Mouse (Mus musculus) kidney, postnatal 36 days (tissue): ENCODE measurements around the gene Usp15.
"Not testable (repeated sequence)": the region's sequence is repeated elsewhere in the genome, so short reads cannot be mapped to it uniquely, and the experiment has no call there.

Experiments
- DNase-seq, 2 experiments: peaks; one replicate each; pipeline ENCODE4 v3.0.0; 2021 to 2022; ENCODE audit warnings: mixed read lengths in 2 of 2

The Usp15 gene

GRCm38 (mm10) chr10:123196835-123197559, at the start of gene Usp15:
Gene Usp15 (minus strand): TSS chr10:123196995.
- DNase-seq: peak; percentile 93 to 98

GRCm38 (mm10) chr10:123229420-123229819, 32.6 kb upstream of the Usp15 start:
- no peak for DNase-seq

GRCm38 (mm10) chr10:123222785-123223184, 26.0 kb upstream of the Usp15 start:
- no peak for DNase-seq

- no peak for DNase-seq
These were observed 12.7 kb upstream of the Usp15 start for GRCm38 (mm10) chr10:123209517-123209916.

GRCm38 (mm10) chr10:123208336-123208735, 11.5 kb upstream of the Usp15 start:
- no peak for DNase-seq

- no peak for DNase-seq
These were observed 9.3 kb upstream of the Usp15 start for GRCm38 (mm10) chr10:123206074-123206473.

GRCm38 (mm10) chr10:123205364-123205763, 8.6 kb upstream of the Usp15 start:
- not testable (repeated sequence) for DNase-seq

- DNase-seq: no peak
These were observed 5.4 kb upstream of the Usp15 start for GRCm38 (mm10) chr10:123201981-123202758.

- no peak for DNase-seq
These were observed 4.6 kb upstream of the Usp15 start for GRCm38 (mm10) chr10:123201436-123201835.

- no peak for DNase-seq
These were observed 4.2 kb upstream of the Usp15 start for GRCm38 (mm10) chr10:123200996-123201395.

- DNase-seq: no peak
These were observed 3.5 kb upstream of the Usp15 start for GRCm38 (mm10) chr10:123200320-123200659.

- DNase-seq: no peak
These were observed 3.0 kb upstream of the Usp15 start for GRCm38 (mm10) chr10:123199615-123200319.

- DNase-seq: no peak
These were observed 2.3 kb upstream of the Usp15 start for GRCm38 (mm10) chr10:123199119-123199518.

- DNase-seq: no peak
These were observed 1.4 kb upstream of the Usp15 start for GRCm38 (mm10) chr10:123198183-123198582.

GRCm38 (mm10) chr10:123195961-123196834, 597 bp downstream of the Usp15 start:
- peak; percentile 72 to 81 for DNase-seq

GRCm38 (mm10) chr10:123195501-123195900, 1.3 kb downstream of the Usp15 start:
- no peak for DNase-seq

GRCm38 (mm10) chr10:123191038-123191437, 5.8 kb downstream of the Usp15 start:
- no peak for DNase-seq

GRCm38 (mm10) chr10:123187337-123187736, 9.5 kb downstream of the Usp15 start:
- no peak for DNase-seq

- no peak for DNase-seq
These were observed 10.9 kb downstream of the Usp15 start for GRCm38 (mm10) chr10:123185907-123186306.

- DNase-seq: no peak
These were observed 13.1 kb downstream of the Usp15 start for GRCm38 (mm10) chr10:123183743-123184142.

GRCm38 (mm10) chr10:123183243-123183642, 13.6 kb downstream of the Usp15 start:
- peak; percentile 63 to 69 for DNase-seq

- DNase-seq: no peak
These were observed 14.4 kb downstream of the Usp15 start for GRCm38 (mm10) chr10:123182391-123182790.
